Mouse (Mus musculus) megakaryocyte, embryonic 14.5 days (primary cell): ENCODE measurements around the gene Tomm34.

ENCODE experiments used
- FLI1 ChIP-seq: IDR thresholded peaks from 2 replicates; pipeline ENCODE4 v1.6.1; 2012; ENCODE audit warnings: low read length, inconsistent platforms, mixed read lengths
- GATA1 ChIP-seq: IDR thresholded peaks from 3 replicates; pipeline ENCODE4 v1.6.1; 2012; ENCODE audit warnings: mixed read lengths, low read length, inconsistent platforms, borderline replicate concordance

DNA sequence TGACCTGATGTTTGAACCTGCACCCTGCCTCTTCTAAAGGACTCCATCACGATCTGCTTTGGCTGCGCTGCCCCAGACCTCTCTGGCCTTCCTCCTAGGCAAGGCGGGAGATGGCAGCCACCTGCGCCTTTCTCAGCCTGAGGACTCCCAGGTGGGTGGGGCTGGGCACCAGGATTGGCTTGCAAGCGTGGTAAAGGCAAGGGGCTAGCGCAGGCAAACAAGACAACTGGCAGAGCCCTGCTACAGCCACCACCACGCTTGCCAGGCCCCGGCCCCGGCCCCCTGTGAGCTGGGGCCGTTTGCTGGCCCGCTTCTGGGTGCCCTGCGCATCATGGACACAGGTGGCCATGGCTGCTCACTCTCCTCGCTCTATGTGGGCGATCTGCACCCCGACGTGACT, 45.8 kb downstream of the Tomm34 start, which contains the start of gene Pabpc1l:
- TF ChIP-seq FLI1 (no peak), GATA1 (no peak)
